Mouse (Mus musculus) neural tube, embryonic 13.5 days (tissue): Measurements from ENCODE around the gene Olfr859. TPM values are rescaled to one million over a fixed set of nuclear protein-coding genes. Genes with fewer than 3 reads are reported as not detected.
"Not testable (repeated sequence)": the region's sequence is repeated elsewhere in the genome, so short reads cannot be mapped to it uniquely, and the experiment has no call there.

Experiments
- ATAC-seq: fragments of 200-750 bp; cut with Nextera tagmentation; 2 replicates; pipeline ENCODE4 v1.8.0; 2017; ENCODE audit warnings: low read depth, mild to moderate bottlenecking, moderate TSS enrichment, moderate library complexity
- H3K27ac ChIP-seq: fragments of 300-500 bp; sonication (generic); replicated peaks from 2 replicates; pipeline ENCODE4 v1.5.1; 2015; ENCODE audit warnings: moderate library complexity, mild to moderate bottlenecking, inconsistent platforms
- H3K27me3 ChIP-seq: fragments of 300-500 bp; sonication (generic); 2 replicates; pipeline ENCODE4 v1.6.1; 2015; ENCODE audit warnings: mild to moderate bottlenecking, inconsistent platforms
- H3K36me3 ChIP-seq: fragments of 300-500 bp; sonication (generic); 2 replicates; pipeline ENCODE4 v1.6.1; 2015; ENCODE audit warnings: mild to moderate bottlenecking, inconsistent platforms
- H3K4me1 ChIP-seq: fragments of 300-500 bp; sonication (generic); replicated peaks from 2 replicates; pipeline ENCODE4 v1.6.1; 2015; ENCODE audit warnings: inconsistent platforms
- H3K4me2 ChIP-seq: fragments of 300-500 bp; sonication (generic); 2 replicates; pipeline ENCODE4 v1.6.1; 2015; ENCODE audit warnings: inconsistent platforms, mild to moderate bottlenecking, moderate library complexity
- H3K4me3 ChIP-seq: fragments of 300-500 bp; sonication (generic); 2 replicates; pipeline ENCODE4 v1.5.1; 2015; ENCODE audit warnings: mild to moderate bottlenecking, inconsistent platforms
- H3K9ac ChIP-seq: fragments of 300-500 bp; sonication (generic); 2 replicates; pipeline ENCODE4 v1.6.1; 2015; ENCODE audit warnings: moderate library complexity, mild to moderate bottlenecking, inconsistent platforms
- H3K9me3 ChIP-seq: fragments of 300-500 bp; sonication (generic); 2 replicates; pipeline ENCODE4 v1.6.1; 2016; ENCODE audit warnings: inconsistent platforms
- WGBS: fragments of 180-500 bp; shearing (Covaris S2); methylation state at CpG from one replicate; pipeline ENCODE4 v1.1.7; 2015; 5-methylcytosine and 5-hydroxymethylcytosine counted together
- polyA plus RNA-seq: library from polyadenylated mRNA; unstranded; fragments of >200 nt; fragmentation: Nextera tagmentation; extraction: Ambion mirVana; gene quantifications from 2 replicates; pipeline ENCODE4 v1.2.1, GENCODE M21; 2015

Olfr859 gene
- polyA plus RNA-seq, result not detected in 2 replicates

DNA sequence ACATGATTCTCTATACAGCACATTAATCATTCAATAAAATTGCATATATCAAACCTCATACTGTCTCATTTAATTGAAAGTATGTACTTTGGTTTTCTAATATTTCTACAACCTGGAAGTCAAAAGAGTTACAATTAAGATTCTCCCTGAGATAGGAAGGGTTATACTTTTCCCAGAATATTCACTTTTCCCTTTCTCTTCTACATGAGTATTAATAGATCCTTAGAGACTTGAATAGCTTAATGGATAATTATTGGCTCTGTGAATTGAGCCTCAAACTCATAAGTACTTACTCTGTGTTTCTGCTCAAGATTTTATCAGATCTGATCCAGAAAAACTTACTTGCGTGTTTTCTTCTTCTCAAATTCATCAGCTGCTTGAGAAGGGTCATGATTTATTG is at the start of gene Olfr859:
Olfr859 (plus strand) TSS at position 301 of the 400 bp plus-strand sequence.
- ATAC-seq, H3K27ac ChIP-seq, H3K4me1 ChIP-seq, H3K27me3 ChIP-seq, H3K4me2 ChIP-seq, H3K9ac ChIP-seq, H3K4me3 ChIP-seq, H3K36me3 ChIP-seq, H3K9me3 ChIP-seq: not testable (repeated sequence)
- 76% methylated on average over 1 of the region's 1 CpGs for WGBS

DNA sequence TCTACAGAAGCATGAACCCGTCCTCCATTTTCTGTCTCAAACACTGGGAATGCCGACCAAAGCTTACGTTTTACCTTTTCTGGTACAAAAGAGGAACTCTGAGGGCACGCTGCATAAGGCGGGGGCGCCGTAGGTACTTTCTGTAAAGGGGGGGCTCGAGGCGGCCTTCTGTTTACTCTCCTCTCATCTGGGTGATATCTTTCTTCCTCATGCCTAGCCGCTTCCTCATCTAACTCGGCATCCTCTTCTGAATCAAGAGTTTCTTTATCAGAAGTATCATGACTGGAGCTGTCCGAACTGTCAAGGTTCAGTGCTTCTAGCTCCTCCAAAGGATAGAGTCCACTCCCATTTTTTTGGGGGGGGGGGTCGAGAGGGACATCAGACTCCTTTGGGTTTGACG is 35.6 kb upstream of the Olfr859 start:
- Histone ChIP-seq H3K4me3 (no peak overlapping the region), H3K4me2 (no peak overlapping the region), H3K4me1 (no peaks in the 10 kb centered on the region), H3K9me3 (peaks cover 45% of the 10 kb centered on the region), H3K27me3 (no peaks in the 10 kb centered on the region), H3K27ac (no peak overlapping the region), H3K9ac (no peak overlapping the region), H3K36me3 (no peaks in the 10 kb centered on the region)
- no peak for ATAC-seq
- 87% methylated on average over 14 of the region's 14 CpGs for WGBS

DNA sequence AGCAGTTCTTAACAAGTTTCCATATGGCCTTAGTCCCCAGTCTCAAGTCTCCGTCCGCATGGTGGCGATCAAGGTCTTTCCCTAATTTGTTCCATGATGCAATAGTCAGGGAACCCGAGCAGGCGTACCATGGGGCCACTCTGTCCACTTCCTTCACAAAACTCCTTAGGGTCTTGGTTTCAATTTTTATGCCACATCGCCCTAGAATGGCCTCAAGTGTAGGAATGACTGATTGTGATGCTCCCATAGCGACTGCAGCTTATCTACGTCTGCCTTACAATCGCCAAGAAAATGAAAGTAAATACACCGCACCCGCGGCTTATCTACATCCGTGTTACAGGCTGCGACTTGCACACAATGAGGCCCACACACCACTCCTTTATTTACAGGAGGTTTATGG is 35.0 kb upstream of the Olfr859 start:
- Histone ChIP-seq H3K27me3 (no peaks in the 10 kb centered on the region), H3K4me2 (no peak overlapping the region), H3K9ac (no peak overlapping the region), H3K27ac (no peak overlapping the region), H3K4me3 (no peak overlapping the region), H3K4me1 (no peaks in the 10 kb centered on the region), H3K9me3 (peaks cover 45% of the 10 kb centered on the region), H3K36me3 (no peaks in the 10 kb centered on the region)
- ATAC-seq, result no peak
- 93% methylated on average over 14 of the region's 14 CpGs for WGBS

DNA sequence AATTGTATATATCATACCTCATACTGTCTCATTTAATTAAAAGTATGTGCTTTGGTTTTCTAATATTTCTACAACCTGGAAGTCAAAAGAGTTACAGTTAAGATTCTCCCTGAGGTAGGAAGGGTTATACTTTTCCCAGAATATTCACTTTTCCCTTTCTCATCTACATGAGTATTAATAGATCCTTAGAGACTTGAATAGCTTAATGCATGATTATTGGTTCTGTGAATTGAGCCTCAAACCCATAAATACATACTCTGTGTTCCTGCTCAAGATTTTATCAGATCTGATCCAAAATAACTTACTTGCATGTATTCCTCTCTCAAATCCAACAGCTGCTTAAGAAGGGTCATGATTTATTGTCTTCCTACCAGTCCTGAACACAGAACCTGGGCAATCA is 24.7 kb upstream of the Olfr859 start, which contains the start of gene Olfr58:
Olfr58 (plus strand) TSS at position 301 of the 400 bp plus-strand sequence.
- Histone ChIP-seq H3K4me3 (no peak within 1 kb of the TSS), H3K4me2 (no peak within 1 kb of the TSS), H3K36me3 (no peaks in the 10 kb centered on the region), H3K4me1 (no peaks in the 10 kb centered on the region), H3K9me3 (peaks cover 7% of the 10 kb centered on the region), H3K27me3 (no peaks in the 10 kb centered on the region), H3K27ac (no peak within 1 kb of the TSS), H3K9ac (no peak within 1 kb of the TSS)
- no peak for ATAC-seq

DNA sequence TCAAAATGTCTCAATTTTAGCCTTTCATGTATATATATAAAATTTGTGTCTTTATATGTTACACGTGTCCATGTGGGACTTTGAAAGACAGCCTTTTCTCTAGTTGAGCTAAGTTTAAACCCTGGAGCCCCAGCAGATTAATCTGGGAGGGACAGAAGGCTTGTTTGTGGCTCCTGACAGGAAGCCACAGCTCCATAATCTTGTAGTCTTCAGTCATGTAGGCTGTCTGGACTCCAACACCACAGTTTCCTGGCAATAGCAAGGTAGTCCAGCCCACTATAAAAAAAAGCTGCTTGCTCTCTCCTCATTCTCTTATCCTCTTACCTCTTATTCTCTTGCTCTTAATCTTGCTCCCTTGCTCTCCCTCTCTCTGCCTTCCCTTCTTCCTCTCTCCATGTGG is 1.7 kb upstream of the Olfr859 start:
- no peaks in the 10 kb centered on the region; the same call in 1 of the 2 replicates for H3K9me3 ChIP-seq
- H3K27me3 ChIP-seq, result no peaks in the 10 kb centered on the region
- H3K4me2 ChIP-seq, result no peak overlapping the region
- no peaks in the 10 kb centered on the region for H3K36me3 ChIP-seq
- H3K27ac ChIP-seq, result no peak overlapping the region
- no peak for ATAC-seq
- no peak overlapping the region for H3K4me3 ChIP-seq
- WGBS, result 74% methylated on average over 1 of the region's 1 CpGs
- H3K9ac ChIP-seq, result no peak overlapping the region
- H3K4me1 ChIP-seq, result no peaks in the 10 kb centered on the region

DNA sequence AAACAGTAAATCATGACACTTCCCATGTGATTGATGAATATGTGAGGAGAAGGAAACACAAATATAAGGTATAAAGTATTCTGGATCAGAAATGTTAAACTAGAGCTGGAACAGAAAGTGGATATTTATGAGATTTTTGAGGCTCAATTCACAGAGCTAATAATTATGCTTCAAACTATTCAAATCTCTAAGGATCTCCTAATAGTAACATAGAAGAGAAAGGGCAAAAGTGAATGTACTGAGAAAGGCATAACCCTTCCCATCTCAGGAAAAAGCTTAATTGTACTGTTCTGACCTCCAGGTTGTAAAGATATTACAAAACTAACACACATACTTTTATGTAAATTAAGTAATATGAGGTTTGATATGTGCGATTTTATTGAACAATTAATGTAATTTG is 44.9 kb downstream of the Olfr859 start, which contains the start of gene Olfr860:
Olfr860 (minus strand) TSS at position 101 of the 400 bp plus-strand sequence.
- WGBS, result 70% methylated on average over 1 of the region's 1 CpGs
- Histone ChIP-seq H3K4me3 (no peak within 1 kb of the TSS), H3K27ac (no peak within 1 kb of the TSS), H3K27me3 (no peaks in the 10 kb centered on the region), H3K9ac (no peak within 1 kb of the TSS), H3K36me3 (no peaks in the 10 kb centered on the region), H3K4me2 (no peak within 1 kb of the TSS), H3K4me1 (no peaks in the 10 kb centered on the region), H3K9me3 (0 out of 2 replicates have a peak, but pooled peaks cover 8% of the 10 kb centered on the region)
- ATAC-seq, result no peak

Other genes with a start within 250 kb of the Olfr859 start
- not detected in 2 replicates for gene Olfr854, start 237.5 kb upstream of the Olfr859 start, polyA plus RNA-seq
- gene Olfr855, start 222.3 kb upstream of the Olfr859 start, polyA plus RNA-seq, result not detected in 2 replicates
- 36.8 and 37.5 TPM in 2 replicates for gene Zfp317, start 182.8 kb upstream of the Olfr859 start, polyA plus RNA-seq
- gene Olfr857, start 95.5 kb upstream of the Olfr859 start, polyA plus RNA-seq, result not detected in 2 replicates
- not detected in 2 replicates for gene Olfr58, start 24.6 kb upstream of the Olfr859 start, polyA plus RNA-seq
- gene Olfr860, start 44.8 kb downstream of the Olfr859 start, polyA plus RNA-seq, result not detected in 2 replicates
- not detected in 2 replicates for gene Olfr862, start 83.1 kb downstream of the Olfr859 start, polyA plus RNA-seq
- gene Olfr77, start 112.0 kb downstream of the Olfr859 start, polyA plus RNA-seq, result 0.12 and 0.14 TPM in 2 replicates
- gene Olfr866, start 223.1 kb downstream of the Olfr859 start, polyA plus RNA-seq, result not detected in 2 replicates